Mouse (Mus musculus) ES-E14 (cell line): ENCODE data around the gene Phf7.

Experiments
- CHD2 ChIP-seq: IDR thresholded peaks from 2 replicates; pipeline ENCODE4 v1.6.1; 2014; ENCODE audit warnings: mild to moderate bottlenecking, low read depth, low read length, inconsistent platforms
- MAFK ChIP-seq: IDR thresholded peaks from 2 replicates; pipeline ENCODE4 v1.6.1; 2014; ENCODE audit warnings: mild to moderate bottlenecking, low read depth, low read length, inconsistent platforms; ENCODE audit not compliant: insufficient read depth
- ZC3H11A ChIP-seq: IDR thresholded peaks from 2 replicates; pipeline ENCODE4 v1.6.1; 2012; ENCODE audit warnings: low read depth, mild to moderate bottlenecking, inconsistent platforms, low read length, borderline replicate concordance
- ZNF384 ChIP-seq: IDR thresholded peaks from 2 replicates; pipeline ENCODE4 v1.6.1; 2012; ENCODE audit warnings: low read depth, low read length, inconsistent platforms

DNA sequence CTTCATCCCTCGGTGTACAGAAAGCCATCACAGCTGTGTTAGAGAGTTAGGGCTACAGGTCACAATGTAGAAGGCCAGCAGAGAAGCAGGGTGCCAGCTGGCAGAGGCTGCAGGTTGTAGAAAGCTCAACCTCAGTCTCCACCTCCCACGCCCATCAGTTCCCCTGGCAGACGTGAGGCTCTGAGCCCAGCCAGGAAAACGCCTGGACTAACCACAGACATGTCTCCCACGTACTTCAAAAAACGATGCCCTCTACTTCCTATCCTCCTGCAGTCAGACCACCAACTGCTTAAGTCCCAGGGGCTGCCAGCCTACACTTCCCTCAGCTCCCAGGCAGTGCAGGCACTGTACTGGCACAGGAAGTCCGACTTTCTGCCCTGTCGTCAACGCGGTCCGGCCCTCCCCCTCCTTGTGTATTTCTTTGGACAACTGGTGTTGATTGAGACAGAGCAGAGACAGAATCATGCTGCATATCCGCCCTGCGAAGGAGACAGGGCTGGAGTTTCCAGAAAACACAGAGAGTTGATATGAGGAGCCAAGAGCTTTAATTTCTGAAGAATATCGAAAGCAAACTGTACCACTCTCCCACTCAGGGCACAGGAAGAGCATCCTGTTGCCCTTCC lies 56.1 kb downstream of the Phf7 start:
- TF ChIP-seq CHD2 (no peak), MAFK (no peak), ZC3H11A (no peak), ZNF384 (no peak)
